Mouse (Mus musculus): ENCODE results near the gene Cyp2j7.
"Not testable (repeated sequence)": the region's sequence is repeated elsewhere in the genome, so short reads cannot be mapped to it uniquely, and the experiment has no call there.

Gene Cyp2j7

DNA sequence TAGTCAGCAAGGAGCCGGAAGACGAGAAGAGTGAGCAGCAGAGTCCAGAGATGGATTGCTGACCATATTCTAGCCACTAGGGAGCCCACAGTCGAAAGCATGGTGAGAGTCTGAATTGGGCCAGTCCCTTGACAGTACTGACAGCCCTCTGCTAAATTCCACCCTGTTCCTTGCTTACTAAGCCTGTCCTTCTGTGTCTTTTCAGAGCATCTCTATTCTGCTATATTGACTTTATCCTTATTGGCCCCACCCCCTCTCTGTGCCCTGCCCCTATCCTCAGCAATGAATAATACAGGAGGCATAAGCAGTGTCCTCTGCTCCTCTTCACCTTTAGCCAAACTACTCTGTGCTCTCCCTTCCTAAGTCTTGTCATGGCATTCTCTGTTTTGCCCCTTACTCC, at the start of gene Cyp2j7:
Gene Cyp2j7 (minus strand): TSS at position 101 of the 400 bp plus-strand sequence.
- ATAC-seq (ENCODE audit: insufficient number of reproducible peaks, low FRiP score, low TSS enrichment): no peak

DNA sequence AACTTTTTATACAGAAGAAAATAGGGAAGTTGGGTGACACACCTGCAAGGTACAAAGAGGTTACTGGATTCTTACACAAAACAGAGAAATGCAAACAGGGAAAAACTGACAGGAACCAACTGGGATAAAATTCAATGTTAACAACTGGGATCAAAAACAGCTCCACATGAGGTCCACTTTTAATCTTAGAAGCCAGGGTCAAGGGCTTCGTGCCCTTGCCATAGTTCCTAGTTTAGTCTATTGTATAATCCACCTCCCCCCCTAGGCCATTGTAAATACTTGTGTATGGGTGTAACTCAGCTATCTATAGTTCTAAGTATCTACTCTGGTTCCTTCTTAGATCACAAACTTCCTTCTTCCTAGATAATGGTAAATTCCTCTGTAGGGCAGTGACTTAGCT, 40.4 kb upstream of the Cyp2j7 start:
- ATAC-seq (ENCODE audit: insufficient number of reproducible peaks, low FRiP score, low TSS enrichment): not testable (repeated sequence)

DNA sequence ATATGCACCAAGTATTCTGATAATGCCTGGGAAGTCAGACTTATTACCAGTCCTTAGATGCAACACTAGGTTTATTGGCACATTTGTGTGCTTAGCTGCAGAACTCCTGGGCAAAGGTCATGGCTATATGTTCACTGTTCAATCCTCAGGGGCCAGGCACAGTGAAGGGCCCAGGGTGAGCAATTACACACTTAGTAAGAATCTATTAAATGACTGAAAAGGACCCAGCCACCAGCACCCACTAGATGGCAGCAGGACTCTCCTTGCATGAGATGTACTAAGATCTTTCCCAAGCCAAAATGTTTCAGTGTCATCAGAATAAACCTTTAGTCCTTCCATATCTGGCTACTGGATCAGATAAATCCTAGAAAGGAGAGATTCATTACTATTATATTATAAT, 37.4 kb upstream of the Cyp2j7 start:
- peak; percentile 64; the same call in 1 of the 2 replicates for ATAC-seq (ENCODE audit: insufficient number of reproducible peaks, low FRiP score, low TSS enrichment)

DNA sequence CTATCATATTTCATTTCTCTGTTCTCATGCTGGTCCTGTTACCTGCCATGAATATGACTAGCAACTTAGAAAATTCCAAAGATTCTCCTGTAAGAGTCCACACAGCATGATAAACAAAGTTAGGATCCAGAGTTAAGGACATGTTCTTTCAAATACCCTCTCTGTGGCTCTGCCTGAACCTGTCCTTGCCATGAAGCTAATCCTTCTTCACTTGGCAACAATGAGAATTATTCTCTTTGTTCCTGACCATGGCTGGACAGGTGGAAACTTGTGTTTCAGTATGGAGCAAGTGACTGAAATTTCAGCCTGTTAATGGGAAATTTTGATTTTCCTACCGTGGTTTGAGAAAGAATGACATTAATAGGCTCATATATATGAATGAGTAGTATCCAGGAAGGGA, 39.8 kb downstream of the Cyp2j7 start:
- no peak for ATAC-seq (ENCODE audit: insufficient number of reproducible peaks, low FRiP score, low TSS enrichment)

DNA sequence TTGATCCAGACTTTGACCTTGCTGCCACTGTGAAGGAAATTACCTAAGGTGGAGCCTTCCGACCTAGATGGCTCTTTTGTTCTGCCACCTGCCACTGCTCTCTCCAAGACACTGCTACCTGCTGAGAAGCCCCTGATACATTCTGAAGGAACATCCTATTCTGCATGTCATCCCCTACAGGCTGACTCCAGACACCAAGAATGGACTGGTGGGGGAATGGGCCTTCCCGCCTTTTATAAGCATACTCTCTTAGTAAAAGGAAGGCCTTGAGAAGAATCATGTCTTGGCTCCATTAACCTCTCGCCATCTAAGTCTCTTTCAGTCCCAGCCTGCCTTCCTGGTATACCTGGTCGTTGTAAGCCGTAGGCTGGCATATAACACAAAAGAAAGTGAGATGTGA, 47.1 kb downstream of the Cyp2j7 start:
- ATAC-seq (ENCODE audit: insufficient number of reproducible peaks, low FRiP score, low TSS enrichment): not testable (repeated sequence)

DNA sequence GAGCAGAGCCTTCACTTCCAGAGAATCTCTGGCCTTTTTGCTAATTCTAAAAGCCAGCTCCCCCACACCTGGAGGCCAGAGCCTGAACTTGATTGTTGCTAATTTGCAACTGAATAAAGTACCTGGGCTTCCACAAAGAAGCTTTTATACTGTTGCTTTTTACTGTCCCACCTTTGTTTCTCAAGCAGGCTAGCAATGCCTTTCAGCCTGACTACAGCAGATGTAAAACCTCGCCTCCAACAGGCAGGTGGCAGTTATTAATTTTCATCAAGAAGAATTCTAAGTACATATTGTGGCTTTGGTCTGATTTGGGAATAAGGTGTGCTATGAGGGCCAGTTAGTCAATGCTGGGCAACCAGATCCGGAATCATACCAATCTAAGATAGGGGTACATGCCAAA, 47.8 kb downstream of the Cyp2j7 start:
- ATAC-seq (ENCODE audit: insufficient number of reproducible peaks, low FRiP score, low TSS enrichment): not testable (repeated sequence)

DNA sequence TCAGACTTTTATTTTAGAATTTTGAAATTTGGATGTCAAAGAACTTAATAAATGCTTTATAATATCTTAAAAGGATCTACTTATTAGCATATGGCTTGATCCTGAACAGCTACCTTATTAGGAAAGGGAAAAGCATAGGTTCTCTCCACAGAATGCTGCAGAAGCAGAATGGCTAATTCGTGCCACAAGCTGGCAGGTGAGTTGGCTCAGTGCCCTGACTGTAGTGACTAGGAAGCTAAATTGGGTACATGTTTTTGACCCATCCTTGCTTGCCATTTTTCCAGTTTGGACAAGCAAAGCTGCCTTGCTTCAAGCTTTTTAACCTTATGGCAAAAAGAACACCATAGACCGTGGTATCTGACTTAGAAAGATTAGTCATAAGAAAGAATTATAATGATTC, 48.3 kb downstream of the Cyp2j7 start:
- ATAC-seq (ENCODE audit: insufficient number of reproducible peaks, low FRiP score, low TSS enrichment): not testable (repeated sequence)

DNA sequence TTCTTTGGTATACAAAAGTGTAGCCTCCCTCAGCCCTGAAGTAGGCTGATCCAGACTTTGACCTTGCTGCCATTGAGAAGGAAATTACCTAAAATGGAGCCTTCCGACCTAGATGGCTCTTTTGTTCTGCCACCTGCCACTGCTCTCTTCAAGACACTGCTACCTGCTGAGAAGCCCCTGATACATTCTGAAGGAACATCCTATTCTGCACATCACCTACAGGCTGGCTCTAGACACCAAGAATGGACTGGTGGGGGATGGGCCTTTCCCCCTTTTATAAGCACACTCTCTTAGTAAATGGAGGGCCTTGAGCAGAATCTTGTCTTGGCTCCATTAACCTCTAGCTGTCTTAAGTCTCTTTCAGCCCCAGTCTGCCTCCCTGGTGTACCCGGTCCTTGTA, 51.7 kb downstream of the Cyp2j7 start:
- ATAC-seq (ENCODE audit: insufficient number of reproducible peaks, low FRiP score, low TSS enrichment): not testable (repeated sequence)

DNA sequence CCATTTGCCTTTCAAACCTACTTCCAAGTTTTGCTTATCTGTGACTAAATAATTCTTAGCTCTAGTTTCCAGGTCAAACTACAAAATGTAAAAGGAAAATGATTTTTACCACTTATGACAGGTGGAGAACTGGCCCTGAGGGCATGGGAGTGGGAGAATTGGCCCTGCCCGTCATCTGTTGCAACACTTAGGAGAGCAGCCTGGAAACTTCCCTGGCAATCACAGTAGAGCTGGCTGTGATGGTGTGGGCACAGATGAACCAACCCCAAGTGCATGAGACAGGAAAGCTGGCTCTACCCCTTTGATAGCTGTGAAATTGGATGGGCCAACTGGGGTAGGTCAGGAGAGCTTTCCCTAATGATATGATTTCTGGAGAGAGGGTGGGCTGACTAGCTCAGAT, 73.6 kb downstream of the Cyp2j7 start:
- no peak for ATAC-seq (ENCODE audit: insufficient number of reproducible peaks, low FRiP score, low TSS enrichment)

DNA sequence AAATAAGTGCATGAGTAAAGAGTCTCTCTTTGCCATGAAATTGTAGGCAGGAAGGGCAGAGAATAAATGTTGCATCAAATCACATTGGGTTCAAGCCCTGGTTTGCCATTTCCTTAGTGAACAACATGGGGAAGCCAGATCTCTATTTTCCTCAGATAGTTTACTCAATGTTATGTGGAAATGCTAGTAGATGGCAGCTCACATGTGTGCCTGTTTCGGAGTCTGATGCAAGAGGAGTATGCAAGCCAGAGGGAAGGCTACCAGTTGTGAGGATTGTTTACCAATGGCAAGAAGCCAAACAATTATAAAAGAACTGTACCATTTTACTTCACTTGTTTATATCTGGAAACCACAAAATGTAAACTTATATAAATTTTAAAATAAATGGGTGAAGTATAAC, 74.9 kb downstream of the Cyp2j7 start:
- ATAC-seq (ENCODE audit: insufficient number of reproducible peaks, low FRiP score, low TSS enrichment): no peak
